Mouse (Mus musculus) erythroblast, embryonic 14.5 days (primary cell): Measurements from ENCODE around the gene Metrnl. TPM values are rescaled to one million over a fixed set of nuclear protein-coding genes. Genes with fewer than 3 reads are reported as not detected.
"Not testable (repeated sequence)": the region's sequence is repeated elsewhere in the genome, so short reads cannot be mapped to it uniquely, and the experiment has no call there.

Experiments used
- H3K27me3 ChIP-seq: 2 replicates; pipeline ENCODE4 v1.6.1; 2012; ENCODE audit warnings: inconsistent platforms; ENCODE audit not compliant: control insufficient read depth
- H3K36me3 ChIP-seq: 2 replicates; pipeline ENCODE4 v1.6.1; 2012; ENCODE audit warnings: mild to moderate bottlenecking, inconsistent platforms; ENCODE audit not compliant: control insufficient read depth
- H3K4me1 ChIP-seq: 2 replicates; pipeline ENCODE4 v1.6.1; 2012; ENCODE audit warnings: inconsistent platforms; ENCODE audit not compliant: control insufficient read depth
- H3K4me3 ChIP-seq: replicated peaks from 2 replicates; pipeline ENCODE3; 2012; ENCODE audit warnings: moderate library complexity, mild to moderate bottlenecking, inconsistent platforms
- H3K9me3 ChIP-seq: 2 replicates; pipeline ENCODE4 v1.6.1; 2012; ENCODE audit warnings: low read length, inconsistent platforms, mixed read lengths; ENCODE audit not compliant: control insufficient read depth
- GATA1 ChIP-seq: IDR thresholded peaks from 2 replicates; pipeline ENCODE4 v1.6.1; 2012; ENCODE audit warnings: low read length, inconsistent platforms, mixed read lengths
- TAL1 ChIP-seq: IDR thresholded peaks from 3 replicates; pipeline ENCODE4 v1.6.1; 2012; ENCODE audit warnings: low read length, inconsistent platforms, mixed read lengths
- polyA plus RNA-seq: library from polyadenylated mRNA; stranded (reverse); fragments of >175 nt; gene quantifications from 2 replicates; pipeline ENCODE4 v1.2.3, GENCODE M21; 2012

Metrnl gene
- 0.05 TPM in 1 of 2 replicates, not detected in the other for polyA plus RNA-seq

DNA sequence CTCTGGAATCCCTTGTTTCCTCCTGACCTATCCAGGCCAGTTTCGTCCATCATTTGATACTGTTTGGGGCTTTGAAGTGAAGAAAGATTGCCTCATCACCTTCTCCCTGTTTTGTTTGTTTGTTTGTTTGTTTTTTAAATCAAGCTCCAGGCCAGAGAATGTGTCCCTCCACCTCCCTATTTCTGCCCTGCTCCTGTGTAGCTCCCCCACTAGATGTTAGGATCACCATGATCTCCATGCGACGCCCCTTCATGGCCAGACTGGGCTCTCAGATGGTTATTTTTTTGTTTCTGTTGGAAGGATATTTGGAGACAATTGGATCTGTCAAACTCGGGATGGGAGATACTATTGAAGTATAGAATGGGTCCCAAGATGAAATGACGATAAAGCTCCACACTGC, at the start of gene Metrnl:
TSS of gene Metrnl (plus strand) at position 301 of the 400 bp plus-strand sequence.
- TF ChIP-seq GATA1: no peak
- TF ChIP-seq TAL1: no peak
- no peaks in the 10 kb centered on the region for H3K36me3 ChIP-seq
- H3K4me1 ChIP-seq: peaks cover 14% of the 10 kb centered on the region
- no peaks in the 10 kb centered on the region; the same call in 1 of the 2 replicates for H3K9me3 ChIP-seq
- H3K4me3 ChIP-seq: peak within 1 kb of the TSS; percentile 52
- H3K27me3 ChIP-seq: peaks cover 56% of the 10 kb centered on the region

DNA sequence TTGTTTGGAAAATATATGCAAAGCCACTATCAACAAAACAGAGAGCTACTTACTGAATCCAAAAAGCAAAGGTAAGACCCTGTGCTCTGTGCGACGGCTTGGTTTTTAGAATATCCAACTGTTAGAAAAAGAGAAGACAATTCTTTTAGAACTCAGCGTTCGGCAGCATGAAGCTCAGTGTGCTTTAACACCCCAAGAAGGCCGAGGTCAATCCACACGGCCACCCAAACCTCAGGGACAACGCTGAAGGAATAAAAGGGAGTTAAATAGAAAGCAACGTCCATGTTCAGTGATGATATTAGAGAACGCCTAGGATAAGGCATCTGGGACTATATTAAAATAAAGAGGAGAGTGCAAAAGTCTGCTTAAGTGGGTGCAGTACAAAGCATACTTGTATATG, 49.8 kb upstream of the Metrnl start:
- H3K9me3 ChIP-seq: no peaks in the 10 kb centered on the region
- TF ChIP-seq GATA1 (no peak), TAL1 (no peak)
- no peak overlapping the region for H3K4me3 ChIP-seq
- no peaks in the 10 kb centered on the region for H3K27me3 ChIP-seq
- peaks cover 2% of the 10 kb centered on the region; the same call in 1 of the 2 replicates for H3K4me1 ChIP-seq
- H3K36me3 ChIP-seq: no peaks in the 10 kb centered on the region

DNA sequence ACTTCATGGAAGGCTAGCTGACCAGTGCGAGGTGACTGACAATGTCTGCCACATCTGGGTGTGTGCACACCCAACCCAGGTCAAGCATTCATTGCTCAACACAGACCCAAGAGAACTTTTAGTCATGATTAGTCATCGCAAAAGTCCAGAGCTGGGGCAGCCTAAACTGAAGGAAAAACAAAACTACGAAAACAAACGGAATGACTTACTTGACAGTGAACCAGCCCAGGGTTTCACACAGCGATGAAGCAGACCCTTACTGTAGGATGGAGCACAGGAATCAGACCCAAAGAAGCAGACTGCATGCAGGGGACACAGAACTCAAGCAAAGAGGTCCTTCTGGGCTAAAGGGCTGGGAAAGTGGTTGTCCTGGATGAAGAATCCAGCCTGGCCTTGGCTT, 49.4 kb upstream of the Metrnl start:
- no peak for TF ChIP-seq GATA1
- TF ChIP-seq TAL1: no peak
- Histone ChIP-seq H3K36me3 (no peaks in the 10 kb centered on the region), H3K4me1 (peaks cover 2% of the 10 kb centered on the region; the same call in 1 of the 2 replicates), H3K9me3 (no peaks in the 10 kb centered on the region), H3K4me3 (no peak overlapping the region), H3K27me3 (no peaks in the 10 kb centered on the region)

DNA sequence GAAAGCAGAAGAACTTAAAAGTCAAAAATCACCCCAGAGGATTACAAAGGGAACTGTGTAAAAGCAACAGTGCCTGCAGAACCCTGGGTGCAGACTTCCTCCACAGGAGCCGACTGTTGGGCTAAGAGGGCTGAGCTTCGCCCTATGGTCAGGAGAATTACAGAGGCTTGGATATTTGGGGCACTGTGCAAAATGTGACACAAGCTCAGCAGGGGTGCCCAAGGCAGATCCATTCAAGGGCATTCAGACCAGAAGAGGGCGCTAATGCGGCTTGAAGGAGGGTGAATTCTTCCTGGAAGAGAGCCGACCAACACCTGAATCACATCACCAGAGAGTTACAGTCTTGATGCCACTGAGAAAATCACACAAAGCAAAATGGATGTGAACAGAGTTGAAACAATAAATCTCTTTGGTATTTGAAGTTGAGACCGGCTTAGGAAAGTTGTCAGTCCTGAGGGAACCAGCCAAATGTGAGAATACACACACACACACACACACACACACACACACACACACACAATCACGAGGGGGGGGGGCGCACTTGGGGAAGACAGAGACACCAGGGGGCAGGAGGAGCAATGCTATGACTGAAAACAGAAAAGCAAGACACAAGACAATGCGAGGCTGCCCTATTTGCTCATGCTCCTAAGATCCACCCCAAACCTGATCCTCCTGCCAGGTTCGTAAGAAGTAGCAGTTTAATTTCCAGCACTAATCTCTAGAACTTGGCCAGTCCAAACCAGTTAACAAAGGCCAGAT, 48.6 kb upstream of the Metrnl start:
- no peak for TF ChIP-seq GATA1
- no peak for TF ChIP-seq TAL1
- H3K9me3 ChIP-seq: no peaks in the 10 kb centered on the region
- no peaks in the 10 kb centered on the region for H3K27me3 ChIP-seq
- no peak overlapping the region for H3K4me3 ChIP-seq
- H3K4me1 ChIP-seq: peaks cover 2% of the 10 kb centered on the region; the same call in 1 of the 2 replicates
- no peaks in the 10 kb centered on the region for H3K36me3 ChIP-seq

DNA sequence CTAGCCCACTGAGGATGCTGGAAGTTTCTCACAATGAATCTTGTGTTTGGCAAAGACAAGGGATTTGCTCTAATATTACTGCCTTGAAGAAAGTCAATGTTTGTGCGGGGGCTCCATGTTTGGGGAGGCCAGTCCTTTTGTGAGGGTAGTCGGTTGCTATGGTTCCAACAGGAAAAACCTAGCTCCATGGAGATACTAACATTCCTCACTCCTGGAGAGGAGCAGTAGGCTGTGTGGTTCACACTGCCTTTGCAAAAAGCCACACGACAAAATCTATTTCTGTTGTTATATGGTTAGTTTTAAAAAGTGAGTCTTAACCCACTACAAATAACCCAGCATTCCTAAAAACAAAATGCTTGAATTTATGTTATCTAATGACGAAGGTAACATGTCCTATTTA, 47.7 kb upstream of the Metrnl start:
- no peaks in the 10 kb centered on the region for H3K27me3 ChIP-seq
- no peak for TF ChIP-seq GATA1
- TF ChIP-seq TAL1: no peak
- H3K36me3 ChIP-seq: no peaks in the 10 kb centered on the region

DNA sequence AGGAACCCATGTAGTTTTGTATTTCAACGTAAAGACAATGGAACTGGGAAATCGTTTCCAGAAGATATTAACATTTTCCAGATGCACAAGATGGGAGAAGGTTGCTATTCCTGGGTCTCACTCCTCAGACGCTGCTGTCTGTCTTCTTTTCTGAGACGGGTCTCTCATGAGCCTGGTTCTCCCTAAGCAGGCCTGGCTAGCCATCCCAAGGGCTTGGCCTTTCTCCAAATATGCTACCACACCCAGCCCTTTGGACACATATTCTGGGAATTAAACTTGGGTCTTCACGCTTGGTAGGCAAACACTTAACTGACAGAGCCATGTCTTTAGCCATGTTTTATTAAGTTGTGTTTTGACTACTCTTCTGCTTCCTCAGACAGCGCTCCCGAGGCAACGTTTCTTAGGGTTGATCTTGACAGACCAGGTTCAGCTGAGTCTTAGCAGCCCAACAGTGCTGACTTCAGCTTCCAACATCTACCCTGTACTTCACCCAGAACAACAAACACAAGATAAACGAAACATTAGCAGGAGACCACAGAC, 46.9 kb upstream of the Metrnl start:
- Histone ChIP-seq H3K27me3 (no peaks in the 10 kb centered on the region), H3K36me3 (no peaks in the 10 kb centered on the region), H3K4me3 (no peak overlapping the region), H3K4me1 (peaks cover 2% of the 10 kb centered on the region; the same call in 1 of the 2 replicates), H3K9me3 (no peaks in the 10 kb centered on the region)
- no peak for TF ChIP-seq GATA1
- no peak for TF ChIP-seq TAL1

More for the DNA sequence above, 47.7 kb upstream of the Metrnl start:
- H3K4me3 ChIP-seq: no peak overlapping the region
- no peaks in the 10 kb centered on the region for H3K9me3 ChIP-seq
- peaks cover 2% of the 10 kb centered on the region; the same call in 1 of the 2 replicates for H3K4me1 ChIP-seq

DNA sequence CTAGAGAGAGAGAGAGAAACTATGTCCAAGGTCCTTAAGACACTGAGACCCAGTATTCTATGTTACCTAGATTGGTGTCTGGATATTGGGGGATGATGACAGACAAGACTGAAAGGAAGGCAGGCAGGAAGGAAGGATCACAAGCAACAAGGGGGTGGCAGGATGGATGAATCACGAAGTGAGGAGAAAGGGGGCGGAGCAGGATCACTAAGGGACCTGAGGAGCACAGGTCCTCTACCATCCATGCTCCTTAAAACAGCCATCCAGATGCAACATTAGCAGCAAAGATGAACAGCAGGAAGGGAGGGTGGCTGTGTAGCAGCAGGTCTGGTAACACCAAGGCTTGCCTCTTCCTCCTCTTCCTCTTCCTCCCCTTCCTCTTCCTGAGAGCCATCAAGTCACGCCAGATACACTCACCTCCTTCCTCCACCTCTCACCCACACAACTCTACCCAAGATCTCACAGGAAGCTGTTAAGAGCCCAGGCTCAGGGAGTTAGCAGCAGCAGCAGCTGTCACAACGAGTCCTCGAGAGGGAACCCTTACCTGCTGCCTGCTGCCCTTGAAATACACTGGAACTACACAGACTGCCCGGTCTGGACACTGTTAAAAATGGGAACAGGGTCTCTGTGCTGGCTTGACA, 46.1 kb upstream of the Metrnl start:
- TF ChIP-seq TAL1 (no peak), GATA1 (no peak)
- Histone ChIP-seq H3K9me3 (no peaks in the 10 kb centered on the region), H3K4me3 (no peak overlapping the region), H3K4me1 (peaks cover 2% of the 10 kb centered on the region; the same call in 1 of the 2 replicates), H3K27me3 (no peaks in the 10 kb centered on the region), H3K36me3 (no peaks in the 10 kb centered on the region)

DNA sequence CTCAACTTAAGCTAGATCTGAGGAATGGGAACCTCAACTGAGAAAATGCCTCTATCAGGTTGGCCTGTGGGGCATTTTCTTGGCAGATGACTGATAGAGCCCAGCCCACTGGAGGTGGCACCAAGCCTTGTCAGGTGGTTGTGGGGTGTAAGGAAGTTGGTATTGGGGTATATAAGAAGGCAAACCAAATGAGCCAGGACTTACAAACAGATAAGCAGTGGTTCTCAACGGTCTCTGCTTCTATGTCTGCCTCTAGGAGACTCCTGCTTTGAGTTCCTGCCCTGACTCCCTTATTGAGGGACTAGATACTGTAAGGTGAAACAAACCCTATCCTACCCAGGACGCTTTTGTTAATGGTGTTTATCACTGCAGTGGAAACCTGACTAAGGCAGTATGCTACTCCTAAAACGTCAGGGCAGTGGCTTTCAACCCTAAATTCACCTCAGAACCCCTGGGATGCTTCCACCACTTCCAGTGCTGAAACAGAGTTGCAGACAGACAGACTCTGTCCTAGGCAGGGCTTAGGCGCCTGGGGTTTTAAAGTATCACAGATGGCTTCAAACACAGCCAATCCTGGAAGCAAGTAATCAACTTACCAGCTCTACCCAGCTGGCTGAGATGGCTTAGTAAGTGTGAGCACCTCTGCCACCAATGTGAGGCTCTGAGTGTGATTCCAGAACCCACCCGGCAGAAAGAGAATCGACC, 45.4 kb upstream of the Metrnl start:
- Histone ChIP-seq H3K27me3 (no peaks in the 10 kb centered on the region), H3K9me3 (no peaks in the 10 kb centered on the region), H3K36me3 (no peaks in the 10 kb centered on the region), H3K4me1 (peaks cover 2% of the 10 kb centered on the region; the same call in 1 of the 2 replicates), H3K4me3 (no peak overlapping the region)
- no peak for TF ChIP-seq GATA1
- no peak for TF ChIP-seq TAL1

DNA sequence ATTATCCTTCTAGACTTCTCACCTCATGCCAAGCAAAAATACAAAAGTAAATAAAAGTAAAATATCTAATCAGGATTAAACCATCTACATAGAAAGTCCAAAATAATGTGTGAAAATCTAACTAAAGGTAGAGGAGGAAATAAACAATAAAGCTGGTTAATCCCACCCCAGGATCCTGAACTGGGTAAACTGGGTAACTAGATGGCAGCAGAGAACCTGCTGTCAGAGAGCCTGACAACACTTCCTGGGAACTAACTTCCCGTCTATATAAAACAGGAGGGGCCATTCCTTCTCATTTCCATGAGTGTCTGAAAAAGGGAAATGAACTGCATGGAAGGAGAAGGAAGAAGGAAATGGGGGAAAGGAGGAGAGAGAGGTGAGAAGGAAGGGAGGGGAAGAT, 43.2 kb upstream of the Metrnl start:
- no peak for TF ChIP-seq TAL1
- no peak for TF ChIP-seq GATA1
- H3K4me1 ChIP-seq: peaks cover 2% of the 10 kb centered on the region; the same call in 1 of the 2 replicates
- no peaks in the 10 kb centered on the region; the same call in 1 of the 2 replicates for H3K36me3 ChIP-seq
- no peaks in the 10 kb centered on the region for H3K27me3 ChIP-seq
- no peaks in the 10 kb centered on the region for H3K9me3 ChIP-seq
- H3K4me3 ChIP-seq: no peak overlapping the region

DNA sequence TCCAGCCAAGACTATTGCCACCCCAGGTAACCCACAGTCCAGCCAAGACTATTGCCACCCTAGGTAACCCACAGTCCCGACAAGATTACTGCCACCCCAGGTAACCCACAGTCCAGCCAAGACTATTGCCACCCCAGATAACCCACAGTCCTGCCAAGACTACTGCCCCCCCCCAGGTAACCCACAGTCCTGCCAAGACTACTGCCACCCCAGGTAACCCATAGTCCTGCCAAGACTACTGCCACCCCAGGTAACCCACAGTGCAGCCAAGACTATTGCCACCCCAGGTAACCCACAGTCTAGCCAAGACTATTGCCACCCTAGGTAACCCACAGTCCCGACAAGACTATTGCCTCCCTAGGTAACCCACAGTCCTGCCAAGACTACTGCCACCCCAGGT, 40.7 kb upstream of the Metrnl start:
- H3K36me3 ChIP-seq, H3K4me3 ChIP-seq, H3K4me1 ChIP-seq, H3K9me3 ChIP-seq, H3K27me3 ChIP-seq: not testable (repeated sequence)
